Comparison of ENCODE assay signal across 26 mouse cellular contexts in the genomic region with DNA sequence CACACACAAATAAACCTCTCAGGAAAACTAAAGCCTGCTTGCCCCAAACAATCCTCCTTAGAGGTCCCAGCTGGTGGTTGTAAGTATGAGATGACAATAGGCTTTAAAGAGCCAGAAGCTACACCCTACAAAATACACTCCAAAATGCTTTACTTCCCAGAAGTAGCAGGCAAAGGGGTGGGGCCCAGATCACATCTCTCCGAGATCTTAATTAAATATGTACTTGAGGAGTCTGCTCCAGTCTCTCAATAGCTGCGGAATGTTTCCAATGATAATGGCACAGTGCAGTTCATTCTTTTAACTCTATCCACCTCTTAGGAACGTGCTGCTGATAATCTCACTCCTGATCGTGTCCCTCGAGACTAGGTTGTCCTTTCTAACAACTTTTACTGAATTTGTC.
"Had no signal": no experiment of that assay in that cellular context is flagged by ENCODE, and none has a peak within 500 bp of the region (broad histone marks: within the 10 kb centered on the region; RNA-seq: fewer than 3 reads in every experiment).

No protein-coding gene starts in this region.

- H3K4me3 ChIP-seq: heart, adult 2 months; heart, embryonic 13.5 days; heart, embryonic 15.5 days; hindbrain, embryonic 10.5 days; hindbrain, embryonic 12.5 days; intestine, embryonic 15.5 days; layer of hippocampus, adult 2 months; left cerebral cortex, adult 2 months; limb, embryonic 13.5 days had no signal

- H3K27ac ChIP-seq: heart, adult 2 months; heart, embryonic 13.5 days; heart, embryonic 15.5 days; hindbrain, embryonic 10.5 days; hindbrain, embryonic 12.5 days; hindbrain, embryonic 14.5 days; intestine, embryonic 15.5 days; layer of hippocampus, adult 2 months; left cerebral cortex, adult 2 months; limb, embryonic 13.5 days had no signal

- H3K27me3 ChIP-seq: hindbrain, embryonic 12.5 days; intestine, embryonic 15.5 days; limb, embryonic 13.5 days had no signal

- DNase-seq: forebrain, postnatal 0 days; gastrocnemius, postnatal 14 days; gastrocnemius, postnatal 36 days; heart, adult 11 months; heart, adult 2 months; heart, postnatal 14 days; heart, postnatal 36 days; kidney, adult 18-20 months; kidney, adult 8-10 months; kidney, postnatal 10 days; kidney, postnatal 25 days; kidney, postnatal 4 days; left cerebral cortex, postnatal 4 days had no signal

- H3K9ac ChIP-seq: forebrain, postnatal 0 days; heart, embryonic 13.5 days; heart, embryonic 15.5 days; hindbrain, embryonic 12.5 days; hindbrain, embryonic 14.5 days; intestine, embryonic 15.5 days; limb, embryonic 13.5 days had no signal

- H3K36me3 ChIP-seq: heart, embryonic 13.5 days; heart, embryonic 15.5 days; hindbrain, embryonic 10.5 days; hindbrain, embryonic 12.5 days; intestine, embryonic 15.5 days had no signal

- H3K4me2 ChIP-seq: heart, embryonic 11.5 days; heart, embryonic 13.5 days; heart, embryonic 15.5 days; hindbrain, embryonic 12.5 days; hindbrain, embryonic 14.5 days; intestine, embryonic 15.5 days; limb, embryonic 13.5 days had no signal

- ATAC-seq: forebrain, postnatal 0 days; hindbrain, embryonic 16.5 days; inflammation-experienced regulatory T-cells, adult 6 months; intestine, embryonic 15.5 days; intestine, postnatal 0 days had no signal

- H3K4me1 ChIP-seq: heart, embryonic 15.5 days; intestine, embryonic 15.5 days; limb, embryonic 13.5 days had no signal

- H3K9me3 ChIP-seq: heart, embryonic 13.5 days; heart, embryonic 15.5 days; hindbrain, embryonic 10.5 days; hindbrain, embryonic 12.5 days; intestine, embryonic 15.5 days; limb, embryonic 13.5 days had no signal
